8 mouse cellular contexts compared by ENCODE assay signal in the genomic region with DNA sequence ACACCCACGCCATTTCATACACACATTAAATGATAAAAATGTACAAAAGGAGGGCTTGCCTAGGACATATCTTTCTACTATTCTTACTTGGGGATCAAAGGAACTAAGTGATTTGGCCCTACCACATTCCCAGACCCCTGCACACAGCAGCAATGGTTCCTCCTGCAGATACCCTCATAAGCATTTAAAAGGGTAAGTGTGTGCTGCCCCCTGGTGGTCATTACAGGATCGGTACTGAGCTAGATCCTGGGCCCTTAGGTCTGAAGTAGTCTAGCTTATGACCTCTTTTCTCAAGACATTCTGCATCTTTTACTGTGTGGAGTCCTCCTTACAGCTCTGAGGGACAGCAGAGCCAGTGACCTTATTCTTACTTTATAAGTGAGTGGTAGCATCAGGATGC. TPM values are rescaled to one million over a fixed set of nuclear protein-coding genes. Genes with fewer than 3 reads are reported as not detected.
DNase-seq lines count a peak whose midpoint lies in the region; ATAC-seq and TF ChIP-seq lines count a peak whose summit lies in the region.
"Had no signal": no experiment of that assay in that cellular context is flagged by ENCODE, and none has a peak within 500 bp of the region (broad histone marks: within the 10 kb centered on the region; RNA-seq: fewer than 3 reads in every experiment).

No protein-coding gene starts in this region.

- 33% methylated on average over 2 of the region's 2 CpGs for WGBS in heart, embryonic 10.5 days
- WGBS in lung, postnatal 0 days: 32% methylated on average over 2 of the region's 2 CpGs

- 0 out of 2 replicates have a peak, but pooled peaks have one; percentile 47 for ATAC-seq in lung, postnatal 0 days

- H3K36me3 ChIP-seq in MEL (ENCODE audit: control insufficient read depth in 1 of 2, insufficient read depth in 2 of 2, low read length in 2 of 2): peaks cover 0 to 7% of the 10 kb centered on the region in 2 experiments; a peak in 2 of 4 replicates
- H3K36me3 ChIP-seq in heart, embryonic 10.5 days: no peaks in the 10 kb centered on the region
- H3K36me3 ChIP-seq in lung, postnatal 0 days (ENCODE audit: insufficient read depth, low read length): no peaks in the 10 kb centered on the region
- H3K36me3 ChIP-seq: limb, embryonic 15.5 days had no signal

- H3K27me3 ChIP-seq in MEL (ENCODE audit: control insufficient read depth in 1 of 2, insufficient read depth in 2 of 2, low read length in 2 of 2): peaks cover 7 to 10% of the 10 kb centered on the region in 2 experiments; a peak in 3 of 4 replicates
- H3K27me3 ChIP-seq in heart, embryonic 10.5 days (ENCODE audit: insufficient read depth, poor library complexity, severe bottlenecking): 0 out of 2 replicates have a peak, but pooled peaks cover 15% of the 10 kb centered on the region
- H3K27me3 ChIP-seq in lung, postnatal 0 days (replicated peaks; ENCODE audit: insufficient read depth, low read length): no peaks in the 10 kb centered on the region
- H3K27me3 ChIP-seq: limb, embryonic 15.5 days had no signal

- no peaks in the 10 kb centered on the region for H3K9me3 ChIP-seq in MEL (replicated peaks; ENCODE audit: insufficient read depth, low read length)
- H3K9me3 ChIP-seq in heart, embryonic 10.5 days: no peaks in the 10 kb centered on the region
- no peaks in the 10 kb centered on the region for H3K9me3 ChIP-seq in lung, postnatal 0 days (ENCODE audit: low read length)
- H3K9me3 ChIP-seq: limb, embryonic 15.5 days had no signal

- no peak overlapping the region for H3K27ac ChIP-seq in MEL (ENCODE audit: control insufficient read depth, low read depth, low read length)
- H3K27ac ChIP-seq in heart, embryonic 10.5 days: no peak overlapping the region
- H3K27ac ChIP-seq in lung, postnatal 0 days (ENCODE audit: low read length): no peak overlapping the region
- H3K27ac ChIP-seq: limb, embryonic 15.5 days had no signal

- H3K79me2 ChIP-seq in MEL (ENCODE audit: control insufficient read depth, insufficient read depth, low read length, poor library complexity): no peaks in the 10 kb centered on the region

- H3K4me3 ChIP-seq in MEL (ENCODE audit: control insufficient read depth in 1 of 2, insufficient read depth in 1 of 2, low read depth in 2 of 2, low read length in 2 of 2): no peak overlapping the region
- H3K4me3 ChIP-seq in heart, embryonic 10.5 days: no peak overlapping the region
- H3K4me3 ChIP-seq in lung, postnatal 0 days (ENCODE audit: low read depth, low read length): no peak overlapping the region
- H3K4me3 ChIP-seq: limb, embryonic 15.5 days had no signal

- TF ChIP-seq CTCF in MEL (IDR thresholded peaks at IDR 0.05 in 2 of 3, conservative IDR thresholded peaks at IDR 0.05 in 1 of 3; ENCODE audit: control insufficient read depth in 1 of 3, insufficient read depth in 1 of 3, low read depth in 2 of 3, low read length in 3 of 3, poor library complexity in 1 of 3, severe bottlenecking in 1 of 3): peak; percentile 88 to 94 (median 91)
- TF ChIP-seq CTCF in lung, postnatal 0 days (IDR thresholded peaks at IDR 0.05): peak; percentile 94

- peak; percentile 89 for DNase-seq in MEL (ENCODE audit: low read depth, low spot score)
- peak; percentile 85 for DNase-seq in adrenal gland, postnatal 10 days
- DNase-seq in embryo, embryonic 11.5 days (ENCODE audit: low read depth, low spot score): peak; percentile 61
- peak; percentile 89 for DNase-seq in heart, embryonic 10.5 days (ENCODE audit: low spot score)
- peak; percentile 69 for DNase-seq in layer of hippocampus, adult 9-10 months (ENCODE audit: low spot score)
- DNase-seq in lung, postnatal 0 days (ENCODE audit: low spot score): peak; percentile 79
- peak; percentile 64 for DNase-seq in right cerebral cortex, postnatal 4 days

- peak; percentile 80 for TF ChIP-seq RAD21 in MEL (IDR thresholded peaks at IDR 0.05; ENCODE audit: low read depth, low read length)

- no peak overlapping the region for H3K4me2 ChIP-seq in lung, postnatal 0 days (replicated peaks; ENCODE audit: low read depth, low read length)
- H3K4me2 ChIP-seq: limb, embryonic 15.5 days had no signal

- no peak for TF ChIP-seq EP300 in MEL (IDR thresholded peaks at IDR 0.05; ENCODE audit: low read depth in 1 of 2, low read length in 2 of 2)
- no peak for TF ChIP-seq EP300 in lung, postnatal 0 days (IDR thresholded peaks at IDR 0.05)

- H3K9ac ChIP-seq in MEL (ENCODE audit: control insufficient read depth, low read depth, low read length, poor library complexity, severe bottlenecking): no peak overlapping the region
- no peak overlapping the region for H3K9ac ChIP-seq in lung, postnatal 0 days (replicated peaks; ENCODE audit: low read depth)
- H3K9ac ChIP-seq: limb, embryonic 15.5 days had no signal

- 0 out of 4 replicates have a peak, but pooled peaks cover 3 to 5% of the 10 kb centered on the region in 2 experiments for H3K4me1 ChIP-seq in MEL (ENCODE audit: control insufficient read depth in 1 of 2, insufficient read depth in 2 of 2, low read length in 2 of 2)
- H3K4me1 ChIP-seq in heart, embryonic 10.5 days: 0 out of 2 replicates have a peak, but pooled peaks cover under 1% of the 10 kb centered on the region
- H3K4me1 ChIP-seq in lung, postnatal 0 days (ENCODE audit: insufficient read depth, low read depth, low read length): no peaks in the 10 kb centered on the region
- H3K4me1 ChIP-seq: limb, embryonic 15.5 days had no signal

- no peak for TF ChIP-seq POLR2A in MEL (IDR thresholded peaks at IDR 0.05; ENCODE audit: control insufficient read depth in 1 of 2, insufficient read depth in 1 of 2, low read depth in 1 of 2, low read length in 2 of 2, poor library complexity in 1 of 2)

TF ChIP-seq in MEL, 35 proteins besides CTCF, POLR2A, EP300 and RAD21:
- TF ChIP-seq ZC3H11A (IDR thresholded peaks at IDR 0.05; ENCODE audit: low read depth, low read length) (peak; percentile 62), ZNF384 (IDR thresholded peaks at IDR 0.05; ENCODE audit: low read depth, low read length) (no peak), SMC3 (IDR thresholded peaks at IDR 0.05; ENCODE audit: low read depth, low read length) (peak; percentile 75)

RNA-seq across cellular contexts. Expression of a gene that starts 15.1 kb away (rescaled TPM):
- total RNA-seq in MEL (2012; rRNA removed): 0.08 and 0.10 TPM in 2 replicates
- under 1 TPM in 1 of 2 experiments, not detected in 1; 0.40 TPM for polyA plus RNA-seq in MEL (2012; ENCODE audit: insufficient read depth in 1 of 2, insufficient read length in 2 of 2, low read depth in 1 of 2, low replicate concordance in 2 of 2, missing spikeins in 1 of 2)
- total RNA-seq in adrenal gland, postnatal 10 days (2021): under 1 TPM; 0.55 to 0.63 TPM
- 0.31 and 0.33 TPM in 2 replicates for polyA plus RNA-seq in heart, embryonic 10.5 days (2016; fragmentation: Nextera tagmentation; extraction: Ambion mirVana)
- 0.23 and 0.31 TPM in 2 replicates for polyA plus RNA-seq in lung, postnatal 0 days (2015; fragmentation: Nextera tagmentation; extraction: Ambion mirVana)

RNA-seq across cellular contexts. Expression of a gene that starts 15.2 kb away (rescaled TPM):
- 0.81 and 0.92 TPM in 2 replicates for total RNA-seq in MEL (2012; rRNA removed)
- polyA plus RNA-seq in MEL (2012; ENCODE audit: insufficient read depth in 1 of 2, insufficient read length in 2 of 2, low read depth in 1 of 2, low replicate concordance in 2 of 2, missing spikeins in 1 of 2): 1 to 10 TPM in 1 of 2 experiments, not detected in 1; 2.2 TPM
- total RNA-seq in adrenal gland, postnatal 10 days (2021): 1 to 10 TPM; 4.6 to 5.2 TPM
- polyA plus RNA-seq in heart, embryonic 10.5 days (2016; fragmentation: Nextera tagmentation; extraction: Ambion mirVana): 13.6 and 16.1 TPM in 2 replicates
- polyA plus RNA-seq in lung, postnatal 0 days (2015; fragmentation: Nextera tagmentation; extraction: Ambion mirVana): 8.3 and 9.3 TPM in 2 replicates

RNA-seq across cellular contexts. Expression of a gene that starts 16.1 kb away (rescaled TPM):
- total RNA-seq in MEL (2012; rRNA removed): not detected in 2 replicates
- polyA plus RNA-seq in MEL (2012; ENCODE audit: insufficient read depth in 1 of 2, insufficient read length in 2 of 2, low read depth in 1 of 2, low replicate concordance in 2 of 2, missing spikeins in 1 of 2): under 1 TPM in 1 of 2 experiments, not detected in 1; 0.04 TPM
- total RNA-seq in adrenal gland, postnatal 10 days (2021): 1 to 10 TPM; 1.9 to 2.4 TPM
- 0.11 and 0.29 TPM in 2 replicates for polyA plus RNA-seq in heart, embryonic 10.5 days (2016; fragmentation: Nextera tagmentation; extraction: Ambion mirVana)
- 0.11 and 0.17 TPM in 2 replicates for polyA plus RNA-seq in lung, postnatal 0 days (2015; fragmentation: Nextera tagmentation; extraction: Ambion mirVana)

RNA-seq across cellular contexts. Expression of a gene that starts 34.6 kb away (rescaled TPM):
- 12.1 and 13.4 TPM in 2 replicates for total RNA-seq in MEL (2012; rRNA removed)
- polyA plus RNA-seq in MEL (2012; ENCODE audit: insufficient read depth in 1 of 2, insufficient read length in 2 of 2, low read depth in 1 of 2, low replicate concordance in 2 of 2, missing spikeins in 1 of 2): 10 to 100 TPM in 1 of 2 experiments, not detected in 1; 14.0 TPM
- total RNA-seq in adrenal gland, postnatal 10 days (2021): 1 to 10 TPM; 3.7 to 4.6 TPM
- polyA plus RNA-seq in heart, embryonic 10.5 days (2016; fragmentation: Nextera tagmentation; extraction: Ambion mirVana): 4.4 and 6.2 TPM in 2 replicates
- 8.6 and 10.3 TPM in 2 replicates for polyA plus RNA-seq in lung, postnatal 0 days (2015; fragmentation: Nextera tagmentation; extraction: Ambion mirVana)

RNA-seq across cellular contexts. Expression of a gene that starts 52.1 kb away (rescaled TPM):
- 11.4 and 14.1 TPM in 2 replicates for total RNA-seq in MEL (2012; rRNA removed)
- polyA plus RNA-seq in MEL (2012; ENCODE audit: insufficient read depth in 1 of 2, insufficient read length in 2 of 2, low read depth in 1 of 2, low replicate concordance in 2 of 2, missing spikeins in 1 of 2): 10 to 100 TPM in 1 of 2 experiments, not detected in 1; 16.0 TPM
- total RNA-seq in adrenal gland, postnatal 10 days (2021): 100 to 1,000 TPM in 1 of 2 experiments, 10 to 100 TPM in 1; 91.7 to 108 TPM
- polyA plus RNA-seq in heart, embryonic 10.5 days (2016; fragmentation: Nextera tagmentation; extraction: Ambion mirVana): 50.3 and 56.3 TPM in 2 replicates
- polyA plus RNA-seq in lung, postnatal 0 days (2015; fragmentation: Nextera tagmentation; extraction: Ambion mirVana): 152 and 170 TPM in 2 replicates
